Mouse (Mus musculus) kidney, adult 11 months (tissue): ENCODE data around the gene Apobec3.
"Not testable (repeated sequence)": the region's sequence is repeated elsewhere in the genome, so short reads cannot be mapped to it uniquely, and the experiment has no call there.

ENCODE experiments used
- DNase-seq: peaks from one replicate; pipeline ENCODE4 v3.0.0; 2022

The Apobec3 gene

DNA sequence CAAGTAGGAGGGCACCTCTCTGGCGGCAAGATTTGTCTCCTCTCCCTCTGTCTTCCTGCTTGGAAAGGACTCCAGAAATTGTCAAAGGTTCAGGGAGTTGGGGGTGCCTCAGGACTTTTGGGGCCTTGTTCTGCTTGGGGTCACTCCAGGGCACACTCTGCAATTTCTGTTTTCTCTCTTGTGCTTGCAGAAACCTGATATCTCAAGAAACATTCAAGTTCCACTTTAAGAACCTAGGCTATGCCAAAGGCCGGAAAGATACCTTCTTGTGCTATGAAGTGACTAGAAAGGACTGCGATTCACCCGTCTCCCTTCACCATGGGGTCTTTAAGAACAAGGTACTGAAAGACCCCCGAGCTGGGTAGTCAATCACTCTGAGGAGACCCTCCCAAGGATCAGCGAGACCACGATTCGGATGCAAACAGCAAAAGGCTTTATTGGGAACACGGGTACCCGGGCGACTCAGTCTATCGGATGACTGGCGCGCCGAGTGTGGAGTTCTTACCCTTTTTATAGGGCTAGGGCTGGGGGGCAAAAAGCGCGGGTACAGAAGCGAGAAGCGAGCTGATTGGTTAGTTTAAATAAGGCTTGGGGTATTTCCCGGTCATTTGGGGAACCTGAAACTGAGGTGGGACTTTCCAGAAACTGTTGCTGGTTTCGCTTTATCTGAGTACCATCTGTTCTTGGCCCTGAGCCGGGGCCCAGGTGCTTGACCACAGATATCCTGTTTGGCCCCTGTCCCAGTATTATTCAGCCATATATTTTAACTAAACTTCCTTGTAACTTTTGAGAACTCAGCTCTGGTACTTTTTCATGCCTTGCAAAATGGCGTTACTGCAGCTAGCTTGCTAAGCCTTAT is 4.0 kb downstream of the Apobec3 start:
- DNase-seq: peak; percentile 37

DNA sequence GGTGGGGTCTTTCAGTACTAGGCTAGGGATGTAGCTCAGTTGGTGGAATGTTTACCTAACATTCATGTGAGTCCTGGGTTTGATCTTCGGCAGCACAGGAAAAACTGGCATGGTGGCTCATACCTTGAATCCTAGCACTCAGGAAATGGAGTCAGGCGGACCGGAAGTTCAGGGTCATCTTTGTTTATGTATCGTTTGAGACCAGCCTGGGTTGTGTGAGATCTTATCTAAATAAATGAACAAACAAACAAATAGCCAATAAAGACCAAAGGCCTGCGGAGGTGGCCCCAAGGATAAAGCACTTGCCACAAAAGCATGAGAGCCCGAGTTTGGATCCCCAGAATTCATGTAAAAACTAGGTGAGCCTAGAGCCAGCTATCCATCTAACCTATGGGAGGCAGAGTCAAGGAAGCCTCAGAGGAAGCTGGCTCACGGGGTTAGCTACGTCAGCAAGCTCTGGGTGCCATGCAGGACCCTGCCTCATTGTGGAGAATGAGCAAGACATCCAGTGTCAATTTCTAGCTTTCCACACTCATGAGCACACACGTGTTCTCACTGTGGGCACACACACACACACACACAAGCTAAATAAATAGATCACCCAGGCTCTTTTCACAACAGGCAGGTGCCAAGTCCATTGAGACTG is 4.7 kb downstream of the Apobec3 start:
- no peak for DNase-seq

- no peak for DNase-seq
Measured at GRCm38 (mm10) chr15:79898988-79899387, 7.5 kb downstream of the Apobec3 start.

DNA sequence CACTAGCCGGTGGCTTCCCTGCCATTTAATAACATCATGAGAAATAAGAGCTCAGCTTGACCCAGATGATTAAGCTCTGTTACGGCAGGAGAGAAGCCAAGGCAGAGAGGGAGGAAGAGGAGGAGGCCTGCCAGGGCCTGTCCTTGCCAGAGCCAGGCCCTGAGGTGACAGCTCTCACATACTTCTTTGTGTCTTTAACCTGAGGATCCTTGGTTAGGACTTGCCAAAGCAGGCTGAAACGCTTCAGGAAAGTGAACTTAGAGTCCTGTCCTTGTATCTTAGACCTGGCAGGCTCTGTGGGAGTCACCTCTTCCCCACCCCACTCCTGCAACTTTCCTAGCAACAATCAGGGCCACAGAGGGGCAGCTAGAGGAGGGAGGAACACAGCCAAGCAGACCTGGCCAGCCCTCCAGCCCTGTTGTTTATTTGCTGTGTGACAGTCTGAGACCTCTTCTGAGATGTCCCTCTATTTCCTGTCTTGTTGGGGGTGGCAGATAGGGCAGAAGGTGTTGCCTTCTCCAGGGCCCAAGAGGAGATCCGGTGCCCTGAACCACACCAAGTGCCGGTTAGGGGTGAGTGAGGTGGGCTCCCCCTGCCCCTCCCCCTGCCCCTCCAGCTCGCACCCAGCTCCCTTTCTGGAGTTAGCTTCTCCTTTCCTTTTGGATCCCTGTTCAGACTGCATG is 8.5 kb downstream of the Apobec3 start:
- DNase-seq: no peak

GRCm38 (mm10) chr15:79900751-79901150 is 9.3 kb downstream of the Apobec3 start:
- DNase-seq: no peak

GRCm38 (mm10) chr15:79901399-79901798 is 9.9 kb downstream of the Apobec3 start:
- no peak for DNase-seq

DNA sequence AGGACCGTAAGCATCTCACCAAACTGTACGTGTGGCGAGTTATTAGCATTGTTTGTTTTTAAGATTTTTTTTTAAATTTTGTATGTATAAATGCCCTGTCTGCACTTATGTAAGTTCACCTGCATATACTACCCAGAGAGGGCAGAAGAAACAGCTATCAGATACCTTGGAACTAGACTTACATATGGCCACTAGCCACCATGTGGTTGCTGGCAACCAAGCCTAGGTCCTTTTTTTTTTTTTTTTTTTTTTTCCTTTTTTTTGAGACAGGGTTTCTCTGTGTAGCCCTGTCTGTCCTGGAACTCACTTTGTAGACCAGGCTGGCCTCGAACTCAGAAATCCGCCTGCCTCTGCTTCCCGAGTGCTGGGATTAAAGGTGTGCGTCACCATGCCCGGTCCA is 11.6 kb downstream of the Apobec3 start:
- DNase-seq: not testable (repeated sequence)

DNA sequence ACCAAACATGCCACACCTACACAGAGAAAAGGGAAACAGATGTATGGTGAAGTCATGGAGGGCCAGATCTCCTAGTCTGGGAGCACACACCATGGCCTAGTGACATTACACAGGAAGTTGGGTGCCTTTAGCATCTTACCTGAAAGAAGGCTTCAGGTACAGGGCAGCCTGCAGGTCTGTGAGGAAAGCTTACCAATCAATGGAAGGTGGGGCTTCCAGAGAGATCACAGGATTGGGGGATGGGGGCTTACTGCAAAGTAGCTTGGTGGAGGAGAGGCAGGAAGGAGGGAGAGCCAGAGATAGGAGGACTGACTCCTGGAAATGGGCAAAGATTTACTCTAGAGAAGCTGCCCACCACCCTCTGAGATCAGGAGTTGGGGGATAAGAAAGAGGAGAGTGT is 12.5 kb downstream of the Apobec3 start:
- no peak for DNase-seq

DNA sequence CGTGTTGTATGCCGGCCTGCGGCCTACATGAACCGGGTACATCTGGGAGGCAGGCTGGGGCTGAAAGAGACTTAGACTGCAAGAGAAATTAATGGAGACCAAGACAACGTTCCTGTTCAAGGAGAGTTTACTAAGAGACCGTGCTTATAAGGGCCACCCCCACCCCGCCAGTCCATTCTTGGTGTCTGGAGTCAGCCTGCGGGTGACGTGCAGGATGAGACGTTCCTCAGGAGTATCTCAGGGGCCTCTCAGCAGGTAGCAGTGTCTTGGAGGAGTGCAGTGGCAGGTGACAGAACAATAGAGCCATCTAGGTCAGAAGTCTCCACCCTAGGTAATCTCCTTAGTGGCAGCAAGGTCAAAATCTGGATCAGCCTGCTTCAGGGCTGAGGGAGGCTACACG is 13.2 kb downstream of the Apobec3 start:
- DNase-seq: not testable (repeated sequence)

- no peak for DNase-seq
Measured at GRCm38 (mm10) chr15:79905211-79905610, 13.8 kb downstream of the Apobec3 start.

GRCm38 (mm10) chr15:79906855-79907254 is 15.4 kb downstream of the Apobec3 start:
- no peak for DNase-seq

- not testable (repeated sequence) for DNase-seq
Measured at GRCm38 (mm10) chr15:79909006-79909405, 17.5 kb downstream of the Apobec3 start.

DNA sequence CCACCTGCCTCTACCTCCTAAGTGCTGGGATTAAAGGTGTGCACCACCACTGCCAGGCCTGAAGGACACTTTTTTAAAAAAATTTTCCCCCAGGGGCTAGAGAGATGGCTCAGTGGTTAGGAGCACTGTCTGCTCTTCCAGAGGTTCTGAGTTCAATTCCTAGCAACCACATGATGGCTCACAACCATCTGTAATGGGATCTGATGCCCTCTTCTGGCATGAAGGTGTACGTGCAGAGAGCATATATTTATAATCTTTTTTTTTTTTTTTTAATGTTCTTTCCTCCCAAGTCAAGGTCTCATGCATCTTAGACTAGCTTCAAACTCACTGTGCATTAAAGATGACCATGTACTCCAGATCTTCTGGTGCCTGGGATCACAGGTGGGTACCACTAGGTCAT is 19.4 kb downstream of the Apobec3 start:
- not testable (repeated sequence) for DNase-seq

DNA sequence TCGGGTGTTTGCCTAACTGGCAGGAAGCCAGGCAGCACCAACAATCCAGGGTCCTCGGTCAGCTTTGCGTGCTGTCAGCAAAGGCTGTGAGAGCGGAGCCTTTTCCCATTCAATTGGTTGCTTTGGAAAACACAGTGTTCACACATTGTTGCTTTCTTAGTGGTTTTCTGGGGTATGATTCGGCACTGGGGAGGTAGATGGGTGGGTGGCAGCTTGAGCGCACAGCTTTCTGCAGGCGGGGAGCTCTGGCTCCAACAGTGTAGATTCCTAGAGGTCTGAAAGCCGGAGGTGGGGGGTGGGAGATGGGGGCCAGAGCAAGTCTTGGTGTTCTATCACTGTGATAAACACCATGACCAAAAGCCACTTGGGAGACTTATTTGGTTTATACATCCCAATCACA is 19.9 kb downstream of the Apobec3 start:
- no peak for DNase-seq

DNA sequence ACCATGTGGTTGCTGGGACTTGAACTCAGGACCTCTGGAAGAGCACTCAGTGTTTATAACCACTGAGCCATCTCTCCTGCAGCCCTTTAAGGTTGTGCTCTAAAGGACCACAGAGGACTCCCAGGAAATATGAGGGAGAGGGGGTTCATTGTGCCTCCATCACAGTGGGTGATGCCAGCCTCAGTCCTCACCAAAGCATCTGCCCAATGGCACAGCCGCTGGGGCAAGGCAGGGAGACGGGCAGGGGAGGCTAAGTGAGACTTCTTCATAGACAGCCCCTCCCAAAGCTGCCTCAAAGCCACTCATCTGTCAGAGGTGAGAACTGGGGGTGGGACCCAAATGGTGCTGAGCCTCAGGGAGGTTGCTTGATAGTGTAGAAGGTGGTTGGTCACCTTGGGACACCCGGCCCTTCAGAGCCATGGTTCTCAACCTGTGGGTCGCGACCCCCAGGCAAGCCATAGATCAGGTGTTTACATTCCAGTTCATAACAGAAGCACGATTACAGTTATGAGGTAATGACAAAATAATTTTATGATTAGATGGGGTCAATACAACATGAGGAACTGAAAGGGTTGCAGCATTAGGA is 22.4 kb downstream of the Apobec3 start:
- DNase-seq: no peak

- DNase-seq: no peak
Measured at GRCm38 (mm10) chr15:79914357-79914756, 22.9 kb downstream of the Apobec3 start.

DNA sequence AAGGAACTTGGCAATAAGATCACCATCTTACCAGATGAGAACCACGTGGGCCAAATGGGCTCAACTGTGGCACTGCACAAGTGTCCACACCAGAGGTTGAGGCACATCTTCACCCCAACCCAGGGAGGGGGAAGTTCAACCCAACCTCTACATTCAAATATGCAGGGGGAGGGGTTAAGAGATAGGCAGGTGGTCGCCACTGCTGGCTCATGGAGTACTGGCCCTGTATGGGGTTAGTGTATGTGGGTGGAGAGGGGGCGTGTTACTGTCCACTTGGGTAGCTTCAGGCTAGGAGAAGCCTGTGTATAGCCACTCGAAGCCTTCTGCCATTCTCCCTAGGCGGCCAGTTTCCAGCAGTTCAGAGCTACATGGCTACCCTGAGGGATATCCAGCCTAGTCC is 24.7 kb downstream of the Apobec3 start:
- DNase-seq: no peak

DNA sequence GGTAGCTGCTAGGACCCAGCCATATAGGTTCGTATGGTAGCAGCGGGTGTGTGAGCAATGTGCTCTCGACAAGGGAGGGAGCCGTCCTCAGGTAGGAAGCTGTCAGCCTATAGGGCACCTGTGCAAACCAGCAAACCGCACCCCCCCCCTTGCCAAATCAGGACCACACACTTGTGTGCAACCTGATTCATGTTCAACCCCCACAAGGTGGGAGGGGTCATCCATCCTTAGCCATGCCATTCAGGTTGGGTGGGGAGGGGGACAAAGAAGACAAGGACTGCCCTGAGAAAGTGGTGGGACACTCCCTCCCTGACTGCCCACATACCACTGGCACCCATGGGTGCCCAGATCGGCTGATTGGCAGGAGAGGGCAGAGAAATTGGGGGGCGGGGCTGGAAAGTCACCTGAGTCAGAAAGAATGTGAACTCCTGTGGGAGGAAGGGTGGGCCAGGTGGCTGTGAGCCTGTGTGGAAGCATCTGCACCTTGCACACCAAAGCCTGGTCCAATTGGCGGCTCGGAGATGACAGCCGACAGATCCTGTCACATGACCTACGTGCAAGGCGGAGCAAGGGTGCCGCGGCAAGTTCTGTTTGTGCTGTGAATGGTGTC is 25.8 kb downstream of the Apobec3 start:
- no peak for DNase-seq

DNA sequence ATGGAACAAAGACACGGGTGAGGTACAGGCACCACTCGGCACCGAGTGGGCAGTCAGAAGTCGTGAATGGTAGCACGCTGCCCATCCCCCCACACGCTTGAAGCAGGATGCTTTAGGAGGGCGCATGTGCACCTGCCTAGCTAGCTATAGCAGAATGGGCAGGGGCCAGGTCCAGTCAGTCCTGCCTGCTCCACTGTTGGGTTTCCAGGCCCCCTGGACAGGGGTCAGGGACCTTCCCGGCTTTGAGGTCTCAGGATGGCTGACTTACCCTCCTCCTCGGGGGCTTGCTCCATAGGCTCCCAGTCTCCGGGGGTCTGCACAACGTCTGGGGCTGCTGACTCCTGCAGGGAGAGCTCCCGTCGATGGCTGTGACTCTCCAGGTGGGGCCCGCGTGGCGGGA is 27.0 kb downstream of the Apobec3 start:
- no peak for DNase-seq

- no peak for DNase-seq
Measured at GRCm38 (mm10) chr15:79919787-79920186, 28.3 kb downstream of the Apobec3 start.

DNA sequence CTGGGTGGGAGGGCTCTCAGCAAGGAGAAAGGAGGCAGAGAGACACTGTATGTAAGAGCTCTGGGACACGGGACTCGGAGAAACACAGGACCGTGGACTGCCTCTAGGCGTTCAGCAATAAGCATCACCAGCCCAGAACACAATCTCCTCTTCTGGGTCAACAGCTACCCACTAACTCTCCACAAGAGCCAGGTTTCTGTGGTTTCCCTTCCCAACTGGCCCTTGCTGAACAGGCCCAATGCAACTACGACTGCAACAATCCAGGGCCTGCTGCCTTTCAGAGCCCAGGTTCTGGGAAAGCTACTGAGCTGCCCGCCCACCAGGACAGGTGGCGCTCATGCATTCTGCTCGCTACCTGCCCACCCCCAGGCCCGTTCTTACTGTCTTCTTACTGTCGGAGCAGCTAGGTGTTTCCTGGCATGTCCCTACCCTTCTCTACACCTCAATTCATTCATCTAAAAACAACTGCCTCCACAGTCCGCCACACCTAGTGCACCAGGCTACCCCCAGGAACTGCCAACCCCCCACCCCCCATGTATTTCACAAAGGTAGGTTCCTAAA is 35.5 kb downstream of the Apobec3 start:
- no peak for DNase-seq

GRCm38 (mm10) chr15:79927637-79928122 is 36.2 kb downstream of the Apobec3 start:
- DNase-seq: peak; percentile 96
